Mouse (Mus musculus) Muller cell, postnatal 12 days (primary cell): Measurements from ENCODE around the gene Egfl8.
A peak's percentile ranks its signal among the peaks of the same experiment; 100 is the strongest.

Experiments used
- DNase-seq: peaks from one replicate; pipeline ENCODE4 v3.0.0-alpha.2; 2015; ENCODE audit errors: inconsistent ontology term

The Egfl8 gene

GRCm38 (mm10) chr17:34615871-34616270 lies at the start of gene Egfl8:
Gene Egfl8, minus strand, starts transcription at chr17:34615971.
- DNase-seq = no peak

- DNase-seq = no peak
Measured at GRCm38 (mm10) chr17:34664472-34664871, 48.7 kb upstream of the Egfl8 start.

- no peak for DNase-seq
Measured at GRCm38 (mm10) chr17:34663558-34663957, 47.8 kb upstream of the Egfl8 start.

- no peak for DNase-seq
Measured at GRCm38 (mm10) chr17:34662978-34663377, 47.2 kb upstream of the Egfl8 start.

DNA sequence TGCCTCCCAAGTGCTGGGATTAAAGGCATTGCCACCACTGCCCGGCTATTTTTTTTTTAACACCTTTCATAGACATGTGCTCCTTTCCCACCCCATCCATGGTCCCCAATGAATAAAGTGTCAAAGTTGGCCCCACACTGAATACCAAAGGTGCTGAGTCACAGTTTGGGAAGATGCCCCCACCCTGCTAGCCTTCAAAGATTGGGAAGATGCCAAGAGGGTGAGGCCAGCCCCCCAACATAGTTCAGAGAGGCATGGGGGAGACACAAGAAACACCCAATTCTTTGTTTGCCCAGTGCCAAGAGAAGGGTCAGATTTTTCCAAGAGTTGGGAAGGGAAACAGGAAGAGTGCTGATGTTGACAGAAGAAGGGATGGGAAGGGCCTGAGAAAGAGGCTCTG lies 46.7 kb upstream of the Egfl8 start:
- DNase-seq = no peak

DNA sequence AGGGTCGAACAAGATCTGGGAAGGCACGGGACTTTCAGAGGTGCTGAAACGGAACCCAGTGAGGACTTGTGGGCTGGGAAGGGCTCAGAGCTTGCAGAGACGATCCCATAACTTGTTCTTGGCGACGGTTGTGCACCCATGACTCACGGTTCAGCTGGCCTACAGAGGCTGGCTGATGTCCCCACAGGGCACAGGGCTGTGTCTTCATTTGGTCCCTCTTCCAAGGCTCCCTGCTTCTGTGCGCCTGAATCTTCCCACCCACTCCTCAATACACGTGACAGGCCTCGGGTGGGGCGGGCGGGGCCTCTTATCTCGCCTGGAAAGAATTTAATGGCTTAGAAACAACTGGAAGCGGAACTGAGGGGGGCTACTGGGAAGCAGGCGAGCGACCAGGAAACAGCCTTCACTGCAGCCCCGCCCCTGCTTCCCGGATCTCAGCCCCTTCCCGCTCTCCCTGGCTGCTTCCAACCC lies 45.4 kb upstream of the Egfl8 start:
- DNase-seq = peak; percentile 62

DNA sequence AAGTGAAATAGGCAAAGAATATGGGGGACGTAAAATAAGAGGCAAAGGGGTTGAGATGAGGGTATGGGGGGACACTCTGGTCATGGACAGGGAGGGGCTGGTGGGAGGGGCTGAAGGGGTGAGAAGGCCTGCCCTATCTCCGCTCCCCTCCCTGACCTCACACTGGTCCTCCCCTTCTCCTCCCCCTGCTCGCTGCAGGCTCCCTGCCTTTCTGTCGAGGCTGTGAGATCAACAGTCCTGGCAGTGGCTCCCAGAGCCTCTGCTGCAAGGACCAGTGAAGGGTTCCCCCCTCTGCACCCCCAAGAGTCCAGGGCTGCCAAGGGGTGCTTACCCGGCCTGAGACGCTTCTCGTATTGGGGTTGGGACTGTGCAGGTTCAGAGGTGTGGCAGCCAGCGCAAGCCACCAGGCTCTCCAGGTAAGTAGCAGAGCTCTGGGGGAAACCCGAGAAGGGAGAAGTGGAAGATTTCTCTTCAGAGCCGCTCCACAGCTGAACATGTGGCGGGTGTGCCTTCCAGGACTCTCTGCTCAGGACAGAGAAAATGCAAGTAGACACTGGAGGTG lies 44.6 kb upstream of the Egfl8 start:
- DNase-seq = no peak

DNA sequence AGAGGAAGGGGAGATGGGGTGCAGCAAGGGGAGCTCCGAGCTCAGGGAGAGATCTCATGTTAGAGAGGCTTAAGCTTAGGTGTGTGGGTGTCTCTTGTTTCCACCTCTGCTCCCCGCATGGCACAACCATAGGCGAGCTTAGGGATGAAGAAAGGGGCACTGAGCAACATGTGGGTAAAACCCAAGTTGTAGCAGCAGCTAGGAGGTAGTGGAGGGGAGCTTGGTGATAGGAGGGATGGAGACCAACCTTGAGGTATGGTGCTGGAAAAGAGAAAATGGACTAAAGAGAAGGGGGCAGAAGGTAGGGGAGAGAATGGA lies 44.1 kb upstream of the Egfl8 start:
- no peak for DNase-seq

DNA sequence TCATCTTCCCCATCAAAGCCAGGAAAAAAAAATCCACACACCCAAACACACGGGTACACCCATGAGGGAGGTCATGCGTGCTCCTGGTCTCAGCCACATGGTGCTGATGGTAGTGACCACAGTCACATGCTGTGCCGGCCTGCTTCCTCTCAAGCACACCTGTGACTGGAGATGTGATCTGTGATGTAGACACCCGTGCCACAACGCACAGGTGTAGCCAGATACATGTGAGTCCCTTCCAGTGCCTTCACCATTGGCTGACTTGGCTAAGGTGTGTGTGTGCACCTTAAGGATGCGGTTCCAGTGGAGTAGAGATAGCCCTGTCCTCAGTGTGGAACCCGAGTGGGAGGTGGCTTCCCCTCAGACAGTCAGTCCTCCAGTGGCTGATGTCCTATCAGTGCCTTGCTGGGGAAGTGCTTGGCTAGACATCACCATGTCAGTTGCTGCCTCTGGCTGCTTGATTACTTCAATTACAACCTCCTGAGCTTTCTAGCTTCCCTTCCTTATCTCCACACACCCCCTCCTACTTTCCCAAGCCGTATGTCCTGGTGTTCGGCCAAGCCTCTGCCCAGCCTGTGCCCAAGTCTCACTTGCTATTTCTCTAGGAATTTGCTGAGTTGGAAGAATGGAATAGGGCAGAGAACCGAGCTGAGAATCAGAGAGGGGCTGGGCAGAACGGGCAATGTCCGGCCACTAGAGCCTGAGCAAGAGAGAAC lies 43.6 kb upstream of the Egfl8 start:
- peak; percentile 36 for DNase-seq

DNA sequence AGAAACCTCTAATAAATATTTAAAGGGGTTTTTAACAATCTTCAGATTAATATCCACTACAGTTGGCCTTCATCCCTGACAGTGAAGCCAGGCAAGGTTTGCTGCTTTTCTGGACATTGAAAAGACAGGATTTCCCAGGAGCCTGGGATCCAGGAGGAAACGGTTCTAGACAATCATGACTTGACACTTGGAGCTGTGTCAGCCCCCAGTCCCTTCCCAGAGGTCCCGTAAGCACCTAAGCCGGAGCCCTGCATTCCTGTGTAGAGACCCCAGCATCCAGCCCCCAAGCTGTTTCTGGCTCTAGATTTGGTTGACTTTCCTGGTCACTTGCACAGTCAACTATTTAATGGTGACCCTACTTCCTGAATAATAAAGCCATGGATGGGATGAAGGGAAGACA lies 42.8 kb upstream of the Egfl8 start:
- DNase-seq = no peak

DNA sequence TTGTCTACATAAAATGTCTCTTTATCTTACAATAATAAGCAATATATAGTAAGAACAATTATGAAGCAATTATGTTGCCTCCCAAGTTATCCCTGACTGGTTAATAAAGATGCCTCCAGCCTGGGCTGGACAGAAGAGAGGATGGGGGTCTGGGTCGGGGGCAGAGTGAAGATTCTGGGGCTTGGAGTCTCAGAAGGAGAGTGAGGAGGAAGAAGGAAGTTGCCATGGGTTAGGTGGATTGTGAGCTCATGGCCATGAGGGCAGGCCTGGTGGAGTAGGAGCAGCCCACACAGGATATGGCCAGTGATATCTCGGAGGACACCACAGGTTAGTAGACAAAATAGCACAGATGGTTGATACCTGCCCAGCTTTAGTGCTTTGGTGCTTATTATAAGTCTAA lies 42.4 kb upstream of the Egfl8 start:
- DNase-seq = no peak

- DNase-seq = no peak
Measured at GRCm38 (mm10) chr17:34657271-34657670, 41.5 kb upstream of the Egfl8 start.

- DNase-seq = no peak
Measured at GRCm38 (mm10) chr17:34656666-34657065, 40.9 kb upstream of the Egfl8 start.

DNA sequence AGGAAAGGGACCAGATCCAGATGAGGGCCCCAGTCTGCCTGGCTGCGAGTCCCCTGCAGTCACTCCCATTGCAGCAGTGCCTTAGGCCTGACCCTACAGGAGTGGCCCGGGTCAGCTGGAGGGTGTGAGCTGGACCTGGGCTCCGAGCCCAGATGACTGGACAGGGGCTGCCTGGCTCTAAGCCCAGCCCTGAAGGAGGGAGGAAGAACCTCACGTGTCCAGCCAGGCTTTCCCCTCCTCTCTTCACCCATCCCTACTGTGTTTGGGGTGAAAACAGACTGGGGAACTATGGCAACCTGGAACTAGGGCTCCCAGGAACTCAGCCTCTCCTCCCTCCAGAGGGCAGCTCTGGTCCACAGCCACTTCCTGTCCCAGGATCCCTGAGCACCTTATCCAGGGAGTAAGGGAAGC lies 39.8 kb upstream of the Egfl8 start:
- peak; percentile 97 for DNase-seq

- no peak for DNase-seq
Measured at GRCm38 (mm10) chr17:34655160-34655559, 39.4 kb upstream of the Egfl8 start.

DNA sequence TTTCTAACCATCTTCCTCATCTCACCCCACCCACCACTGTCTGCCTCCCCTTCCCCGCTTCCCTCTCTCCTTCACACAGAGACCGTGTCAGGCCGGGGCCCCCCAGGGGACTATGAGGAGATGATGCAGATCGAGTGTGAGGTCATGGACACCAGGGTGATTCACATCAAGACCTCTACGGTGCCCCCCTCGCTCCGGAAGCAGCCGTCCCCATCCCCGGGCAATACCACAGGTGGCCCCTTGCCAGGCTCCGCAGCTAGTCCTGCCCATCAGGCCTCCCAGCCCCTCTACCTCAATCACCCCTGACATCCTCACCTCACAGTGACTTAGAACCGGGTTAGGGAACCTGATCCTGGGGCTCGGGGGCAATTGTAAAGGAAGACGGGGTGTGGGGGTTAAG lies 38.6 kb upstream of the Egfl8 start:
- DNase-seq = no peak

DNA sequence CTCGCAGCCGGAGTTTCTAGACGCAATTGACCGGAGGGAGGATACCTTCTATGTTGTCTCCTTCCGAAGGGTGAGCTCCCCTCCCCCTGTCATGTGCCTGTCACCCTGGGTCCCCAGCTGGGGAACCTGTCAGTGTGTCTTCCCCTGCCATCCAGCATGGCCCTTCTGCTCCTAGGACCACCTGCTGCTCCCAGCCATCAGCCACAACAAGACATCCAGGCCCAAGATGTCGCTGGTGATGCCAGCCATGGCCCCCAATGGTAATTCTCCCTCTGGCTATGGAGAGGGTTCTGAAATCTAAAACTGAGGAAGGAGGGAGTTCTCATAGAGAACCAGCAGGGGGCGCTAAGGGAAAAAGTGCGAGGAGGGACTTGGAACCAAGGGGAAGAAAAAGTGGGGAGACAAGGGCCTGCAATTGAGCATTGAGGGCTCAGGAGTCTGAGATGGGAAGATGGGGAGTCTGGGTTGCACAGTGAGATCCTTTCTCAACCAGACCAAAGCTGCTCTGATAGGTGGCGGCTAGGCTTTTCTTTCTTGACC lies 38.0 kb upstream of the Egfl8 start:
- peak; percentile 33 for DNase-seq

GRCm38 (mm10) chr17:34652985-34653384 lies 37.2 kb upstream of the Egfl8 start:
- no peak for DNase-seq

- DNase-seq = no peak
Measured at GRCm38 (mm10) chr17:34652546-34652945, 36.8 kb upstream of the Egfl8 start.

DNA sequence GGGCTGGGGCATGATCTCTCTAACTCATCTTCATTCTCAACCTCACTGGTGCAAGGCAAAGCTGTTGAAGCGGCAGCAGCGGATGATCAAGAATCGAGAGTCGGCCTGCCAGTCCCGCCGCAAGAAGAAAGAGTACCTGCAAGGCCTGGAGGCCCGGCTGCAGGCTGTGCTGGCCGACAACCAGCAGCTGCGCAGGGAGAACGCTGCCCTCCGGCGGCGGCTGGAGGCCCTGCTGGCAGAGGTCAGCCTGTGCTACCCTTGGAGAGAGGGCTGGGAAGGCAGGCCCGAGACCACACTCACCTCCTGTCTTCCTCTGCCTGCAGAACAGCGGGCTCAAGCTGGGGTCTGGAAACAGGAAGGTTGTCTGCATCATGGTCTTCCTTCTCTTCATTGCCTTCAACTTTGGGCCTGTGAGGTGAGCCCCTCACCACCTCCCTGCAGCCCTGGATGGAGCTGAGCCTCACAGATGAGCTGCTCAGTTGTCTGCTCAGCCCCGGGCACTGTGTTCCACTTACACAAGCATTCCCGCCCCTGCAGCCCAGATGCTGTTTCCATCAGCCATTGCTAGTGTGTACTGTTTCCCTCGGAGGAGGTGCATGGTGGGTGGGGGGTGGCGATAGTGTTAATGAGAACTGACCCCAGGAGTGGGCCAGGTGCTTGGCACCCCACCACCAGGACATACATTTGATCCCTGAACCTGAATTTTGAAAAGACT lies 35.9 kb upstream of the Egfl8 start:
- DNase-seq = peak; percentile 54

DNA sequence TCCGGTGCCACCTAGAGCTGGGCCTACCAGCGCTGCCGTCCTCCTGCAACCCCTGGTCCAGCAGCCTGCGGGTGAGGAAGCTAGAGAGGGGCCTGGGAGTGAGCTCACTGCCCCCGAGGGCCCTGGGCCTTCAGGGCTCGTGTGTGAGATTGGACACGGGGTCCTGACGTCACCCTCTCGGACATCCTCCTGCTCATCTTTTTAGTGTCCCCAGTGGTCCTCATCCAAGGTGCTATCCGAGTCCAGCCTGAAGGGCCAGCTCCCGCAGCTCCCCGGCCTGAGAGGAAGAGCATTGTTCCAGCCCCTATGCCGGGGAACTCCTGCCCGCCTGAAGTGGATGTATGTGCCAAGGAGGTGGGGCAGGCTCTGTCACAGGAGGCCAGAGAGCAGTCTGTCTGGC lies 35.0 kb upstream of the Egfl8 start:
- no peak for DNase-seq

GRCm38 (mm10) chr17:34649106-34649864 lies 33.5 kb upstream of the Egfl8 start:
- DNase-seq = no peak
